Mouse (Mus musculus) kidney, embryonic 15.5 days (tissue): ENCODE data around the gene Rtl3. TPM values are rescaled to one million over a fixed set of nuclear protein-coding genes. Genes with fewer than 3 reads are reported as not detected.
A peak's percentile ranks its signal among the peaks of the same experiment; 100 is the strongest.

ENCODE experiments used
- ATAC-seq: fragments of 200-750 bp; cut with Nextera tagmentation; replicated peaks from 2 replicates; pipeline ENCODE4 v1.8.0; 2017; ENCODE audit warnings: moderate TSS enrichment; ENCODE audit not compliant: low FRiP score
- H3K27ac ChIP-seq: fragments of 300-500 bp; sonication (generic); 2 replicates; pipeline ENCODE4 v1.5.1; 2015; ENCODE audit warnings: mild to moderate bottlenecking, inconsistent platforms
- H3K27me3 ChIP-seq: fragments of 300-500 bp; sonication (generic); 2 replicates; pipeline ENCODE4 v1.6.1; 2015; ENCODE audit warnings: inconsistent platforms
- H3K36me3 ChIP-seq: fragments of 300-500 bp; sonication (generic); 2 replicates; pipeline ENCODE4 v1.6.1; 2015; ENCODE audit warnings: inconsistent platforms
- H3K4me1 ChIP-seq: fragments of 300-500 bp; sonication (generic); 2 replicates; pipeline ENCODE4 v1.6.1; 2015; ENCODE audit warnings: inconsistent platforms
- H3K4me2 ChIP-seq: fragments of 300-500 bp; sonication (generic); 2 replicates; pipeline ENCODE4 v1.6.1; 2015; ENCODE audit warnings: moderate library complexity, mild to moderate bottlenecking, inconsistent platforms
- H3K4me3 ChIP-seq: fragments of 300-500 bp; sonication (generic); replicated peaks from 2 replicates; pipeline ENCODE4 v1.5.1; 2015; ENCODE audit warnings: mild to moderate bottlenecking, inconsistent platforms
- H3K9ac ChIP-seq: fragments of 300-500 bp; sonication (generic); 2 replicates; pipeline ENCODE4 v1.6.1; 2015; ENCODE audit warnings: mild to moderate bottlenecking, inconsistent platforms
- H3K9me3 ChIP-seq: fragments of 300-500 bp; sonication (generic); replicated peaks from 2 replicates; pipeline ENCODE4 v1.6.1; 2016; ENCODE audit warnings: inconsistent platforms
- WGBS: fragments of 180-500 bp; shearing (Covaris S2); methylation state at CpG from one replicate; pipeline ENCODE4 v1.1.7; 2015; ENCODE audit warnings: mixed read lengths; 5-methylcytosine and 5-hydroxymethylcytosine counted together
- polyA plus RNA-seq: library from polyadenylated mRNA; unstranded; fragments of >200 nt; fragmentation: Nextera tagmentation; extraction: Ambion mirVana; gene quantifications from 2 replicates; pipeline ENCODE4 v1.2.1, GENCODE M21; 2015

Rtl3 gene
- 9.1 and 10.1 TPM in 2 replicates for polyA plus RNA-seq

GRCm38 (mm10) chrX:106840409-106840808 is at the start of gene Rtl3:
Rtl3 (minus strand) TSS chrX:106840644.
- Histone ChIP-seq H3K27me3 (peaks cover 10% of the 10 kb centered on the region; the same call in 1 of the 2 replicates), H3K4me3 (no peak within 1 kb of the TSS), H3K36me3 (no peaks in the 10 kb centered on the region), H3K4me2 (no peak within 1 kb of the TSS), H3K27ac (no peak within 1 kb of the TSS), H3K4me1 (no peaks in the 10 kb centered on the region), H3K9me3 (no peaks in the 10 kb centered on the region), H3K9ac (no peak within 1 kb of the TSS)
- ATAC-seq = no peak
- 65% methylated on average over 7 of the region's 7 CpGs for WGBS

- ATAC-seq = no peak
- WGBS = 45% methylated on average over 4 of the region's 4 CpGs
- no peak overlapping the region for H3K27ac ChIP-seq
- H3K4me1 ChIP-seq = no peaks in the 10 kb centered on the region
- no peaks in the 10 kb centered on the region for H3K36me3 ChIP-seq
- no peak overlapping the region for H3K4me3 ChIP-seq
- no peak overlapping the region for H3K9ac ChIP-seq
- no peaks in the 10 kb centered on the region for H3K9me3 ChIP-seq
- no peak overlapping the region for H3K4me2 ChIP-seq
- H3K27me3 ChIP-seq = peaks cover 5% of the 10 kb centered on the region; the same call in 1 of the 2 replicates
Observed at GRCm38 (mm10) chrX:106872315-106872714, 31.9 kb upstream of the Rtl3 start.

- no peak for ATAC-seq
- Histone ChIP-seq H3K27me3 (peaks cover 5% of the 10 kb centered on the region; the same call in 1 of the 2 replicates), H3K9me3 (no peaks in the 10 kb centered on the region), H3K9ac (no peak overlapping the region), H3K4me1 (no peaks in the 10 kb centered on the region), H3K4me2 (no peak overlapping the region), H3K27ac (no peak overlapping the region), H3K4me3 (no peak overlapping the region), H3K36me3 (no peaks in the 10 kb centered on the region)
- WGBS = 42% methylated on average over 3 of the region's 3 CpGs
Observed at GRCm38 (mm10) chrX:106871894-106872293, 31.4 kb upstream of the Rtl3 start.

- ATAC-seq = 0 out of 2 replicates have a peak, but pooled peaks have one; percentile 52
- Histone ChIP-seq H3K36me3 (no peaks in the 10 kb centered on the region), H3K9ac (no peak overlapping the region), H3K4me1 (no peaks in the 10 kb centered on the region), H3K4me2 (no peak overlapping the region), H3K9me3 (no peaks in the 10 kb centered on the region), H3K4me3 (no peak overlapping the region), H3K27ac (no peak overlapping the region), H3K27me3 (peaks cover 5% of the 10 kb centered on the region; the same call in 1 of the 2 replicates)
- 54% methylated on average over 3 of the region's 3 CpGs for WGBS
Observed at GRCm38 (mm10) chrX:106871426-106871825, 31.0 kb upstream of the Rtl3 start.

GRCm38 (mm10) chrX:106853523-106854300 is 13.3 kb upstream of the Rtl3 start:
- Histone ChIP-seq H3K36me3 (no peaks in the 10 kb centered on the region), H3K9ac (no peak overlapping the region), H3K4me1 (no peaks in the 10 kb centered on the region), H3K27ac (no peak overlapping the region), H3K4me2 (no peak overlapping the region), H3K9me3 (no peaks in the 10 kb centered on the region), H3K4me3 (no peak overlapping the region), H3K27me3 (0 out of 2 replicates have a peak, but pooled peaks cover 3% of the 10 kb centered on the region)
- ATAC-seq = no peak
- WGBS = 66% methylated on average over 3 of the region's 3 CpGs

GRCm38 (mm10) chrX:106839591-106839990 is 853 bp downstream of the Rtl3 start:
- H3K9ac ChIP-seq = no peak overlapping the region
- no peak; the same call in 1 of the 2 replicates for ATAC-seq
- no peak overlapping the region for H3K27ac ChIP-seq
- H3K4me3 ChIP-seq = no peak overlapping the region
- no peaks in the 10 kb centered on the region for H3K9me3 ChIP-seq
- no peaks in the 10 kb centered on the region for H3K36me3 ChIP-seq
- H3K4me2 ChIP-seq = no peak overlapping the region
- peaks cover 10% of the 10 kb centered on the region; the same call in 1 of the 2 replicates for H3K27me3 ChIP-seq
- no peaks in the 10 kb centered on the region for H3K4me1 ChIP-seq
- 49% methylated on average over 5 of the region's 5 CpGs for WGBS

GRCm38 (mm10) chrX:106830494-106830893 is 9.9 kb downstream of the Rtl3 start:
- WGBS = 56% methylated on average over 1 of the region's 1 CpGs
- H3K4me3 ChIP-seq = no peak overlapping the region
- H3K9me3 ChIP-seq = no peaks in the 10 kb centered on the region
- no peaks in the 10 kb centered on the region for H3K4me1 ChIP-seq
- no peak overlapping the region for H3K9ac ChIP-seq
- no peak overlapping the region for H3K4me2 ChIP-seq
- H3K36me3 ChIP-seq = no peaks in the 10 kb centered on the region
- no peak for ATAC-seq
- H3K27ac ChIP-seq = no peak overlapping the region
- no peaks in the 10 kb centered on the region for H3K27me3 ChIP-seq

- 82% methylated on average over 7 of the region's 7 CpGs for WGBS
- no peak overlapping the region for H3K4me3 ChIP-seq
- ATAC-seq = no peak
- H3K4me1 ChIP-seq = no peaks in the 10 kb centered on the region
- no peak overlapping the region for H3K9ac ChIP-seq
- no peaks in the 10 kb centered on the region for H3K36me3 ChIP-seq
- no peaks in the 10 kb centered on the region for H3K9me3 ChIP-seq
- no peak overlapping the region for H3K27ac ChIP-seq
- H3K4me2 ChIP-seq = no peak overlapping the region
- no peaks in the 10 kb centered on the region for H3K27me3 ChIP-seq
Observed at GRCm38 (mm10) chrX:106809560-106810226, 30.8 kb downstream of the Rtl3 start.

GRCm38 (mm10) chrX:106804387-106804786 is 36.1 kb downstream of the Rtl3 start:
- Histone ChIP-seq H3K4me3 (no peak overlapping the region), H3K9me3 (no peaks in the 10 kb centered on the region), H3K27ac (no peak overlapping the region), H3K36me3 (no peaks in the 10 kb centered on the region), H3K27me3 (0 out of 2 replicates have a peak, but pooled peaks cover 5% of the 10 kb centered on the region), H3K9ac (no peak overlapping the region), H3K4me2 (no peak overlapping the region), H3K4me1 (no peaks in the 10 kb centered on the region)
- 76% methylated on average over 2 of the region's 2 CpGs for WGBS
- no peak for ATAC-seq

- H3K27ac ChIP-seq = no peak overlapping the region
- no peaks in the 10 kb centered on the region for H3K4me1 ChIP-seq
- WGBS = 20% methylated on average over 2 of the region's 2 CpGs
- H3K9me3 ChIP-seq = no peaks in the 10 kb centered on the region
- no peak overlapping the region for H3K9ac ChIP-seq
- no peaks in the 10 kb centered on the region for H3K36me3 ChIP-seq
- peaks cover 9% of the 10 kb centered on the region; the same call in 1 of the 2 replicates for H3K27me3 ChIP-seq
- no peak for ATAC-seq
- H3K4me3 ChIP-seq = no peak overlapping the region
- H3K4me2 ChIP-seq = no peak overlapping the region
Observed at GRCm38 (mm10) chrX:106794686-106795085, 45.8 kb downstream of the Rtl3 start.
